Mouse (Mus musculus) naive thymus-derived CD4-positive, alpha-beta T cell, adult 5 months (primary cell): ENCODE results near the gene Rnf43. TPM values are rescaled to one million over a fixed set of nuclear protein-coding genes. Genes with fewer than 3 reads are reported as not detected.

Source experiments
- polyA plus RNA-seq: library from polyadenylated mRNA; unstranded; fragments of 100-300 nt; shearing (Covaris generic); gene quantifications from one replicate; pipeline ENCODE4 v1.2.1, GENCODE M21; 2017

The Rnf43 gene
- 5.7 TPM for polyA plus RNA-seq

DNA sequence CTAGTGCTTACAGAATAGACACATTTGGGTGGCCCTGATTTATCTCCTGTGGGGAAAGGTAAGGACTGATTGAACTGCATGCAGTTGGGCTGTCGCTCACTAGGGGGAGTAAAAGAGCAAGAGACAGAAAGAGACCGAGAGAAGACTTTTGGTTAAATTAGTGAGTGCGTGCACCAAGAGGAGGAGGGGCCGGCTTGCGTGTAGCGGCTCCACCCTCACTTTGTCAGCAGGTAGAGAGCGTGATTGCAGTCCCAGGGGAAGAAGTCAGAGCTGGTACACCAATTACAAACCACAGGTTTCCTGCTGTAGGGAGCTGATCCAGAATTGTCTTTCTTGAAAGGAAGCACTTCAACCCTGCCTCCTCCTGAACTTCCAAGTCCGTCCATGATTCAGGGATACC lies at the start of gene Rnf43:
Gene Rnf43 (plus strand): TSS at position 316 of the 400 bp plus-strand sequence.

DNA sequence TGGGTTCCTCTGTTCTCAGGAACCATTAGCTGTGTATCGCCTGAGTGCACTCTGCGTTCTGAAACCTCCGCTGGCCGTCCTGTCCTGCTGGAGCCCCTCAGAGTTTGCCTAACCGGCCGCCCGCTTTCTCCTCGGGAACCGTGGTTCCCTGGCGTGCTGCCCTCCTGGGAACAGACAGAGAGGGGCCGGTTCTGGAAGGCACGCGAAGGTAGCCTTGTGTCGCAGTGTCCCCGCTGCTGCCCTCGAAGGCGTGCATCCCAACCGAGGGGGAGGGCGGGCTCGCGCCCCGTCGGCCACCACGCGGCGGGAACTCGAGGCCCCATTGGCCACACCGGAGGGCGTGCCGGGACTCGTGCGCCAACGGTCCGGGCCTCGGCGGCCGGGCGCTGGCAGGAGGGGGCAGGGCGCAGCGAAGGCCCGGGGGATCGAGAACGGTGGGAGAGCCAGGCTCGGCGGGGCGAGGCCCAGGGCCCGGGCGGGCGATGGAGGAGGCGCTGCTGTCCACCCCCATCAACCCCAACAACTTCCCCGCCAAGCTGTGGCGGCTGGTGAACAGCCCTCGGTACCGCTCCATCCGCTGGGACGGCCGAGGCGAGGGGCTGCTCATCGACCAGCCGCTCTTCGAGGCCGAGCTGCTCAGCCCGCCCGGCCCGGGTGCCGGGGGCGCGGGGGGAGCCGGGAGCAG lies 45.6 kb upstream of the Rnf43 start, which contains the start of gene Hsf5:
Gene Hsf5 (plus strand): TSS at position 375 of the 685 bp plus-strand sequence.

DNA sequence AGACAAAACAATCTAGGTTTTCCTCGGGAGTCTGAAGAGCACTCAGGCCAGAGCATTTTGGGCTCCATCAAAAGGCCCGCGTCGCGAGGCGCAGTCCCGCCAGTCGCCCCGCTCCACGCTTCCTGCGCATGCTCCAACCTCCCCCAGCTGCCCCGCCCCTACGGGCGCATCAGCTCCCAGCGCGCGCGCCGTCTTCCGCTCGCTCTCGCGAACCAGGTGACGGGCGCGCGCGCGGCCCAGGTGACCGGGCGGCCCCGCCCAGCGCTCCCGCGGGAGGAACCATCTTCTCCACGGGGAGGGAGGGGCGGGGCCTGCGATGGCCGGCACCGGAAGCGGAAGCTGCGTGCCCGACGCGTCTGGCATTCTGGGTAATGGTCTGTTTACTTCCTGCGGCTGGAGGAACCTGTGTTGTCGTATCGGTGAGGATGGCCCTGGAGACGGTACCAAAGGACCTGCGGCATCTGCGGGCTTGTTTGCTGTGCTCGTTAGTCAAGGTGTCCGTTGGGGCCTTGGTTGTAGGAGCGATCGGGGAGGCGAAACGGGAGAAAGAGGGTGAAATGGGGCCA lies 74.7 kb downstream of the Rnf43 start, which contains the start of gene Supt4a:
Gene Supt4a (plus strand): TSS at position 378 of the 566 bp plus-strand sequence.

DNA sequence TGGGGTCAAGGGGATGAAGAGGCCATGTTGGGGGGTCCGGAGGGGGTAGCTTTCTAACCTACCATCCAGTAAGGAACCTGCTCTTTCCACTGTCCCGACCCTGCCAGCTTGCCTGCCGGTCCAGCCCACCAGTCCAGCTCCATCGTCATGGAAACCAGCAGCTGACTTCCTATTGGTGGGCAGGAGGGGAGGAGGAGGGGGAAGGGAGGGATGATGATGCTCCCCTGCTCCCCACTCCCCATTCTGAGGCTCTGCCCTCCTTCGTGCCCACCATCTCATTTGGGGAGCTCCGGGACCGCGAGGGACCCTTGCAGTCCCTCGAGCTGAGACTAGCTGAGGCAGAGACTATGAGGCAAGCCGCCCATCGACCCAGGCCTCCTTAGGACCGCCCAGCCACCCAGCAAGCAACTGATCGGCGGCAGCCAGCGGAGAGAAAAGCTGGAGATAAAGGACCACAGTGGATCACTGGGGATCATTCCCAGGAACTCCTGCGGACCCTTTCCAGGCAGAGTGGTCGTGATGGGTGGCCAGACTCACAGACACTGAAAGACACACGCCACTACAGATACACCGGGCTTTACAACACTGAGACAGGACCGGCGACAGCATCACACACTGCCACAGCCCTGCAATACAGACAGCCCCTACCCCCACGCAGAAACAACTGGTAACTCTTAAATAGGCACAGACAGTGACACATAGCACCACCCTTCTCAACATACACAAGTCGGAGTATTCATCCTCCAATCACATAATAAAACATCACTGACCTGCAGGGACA lies 98.0 kb downstream of the Rnf43 start, which contains the start of gene Tspoap1:
Gene Tspoap1 (plus strand): TSS at position 241 of the 781 bp plus-strand sequence.

Other genes starting within 250 kb of the Rnf43 start
- gene Gm11492, start 96.1 kb upstream of the Rnf43 start, polyA plus RNA-seq, result not detected
- gene Sept4, start 93.8 kb upstream of the Rnf43 start, polyA plus RNA-seq, result 1.8 TPM
- 25.7 TPM for gene Mtmr4, start 70.6 kb upstream of the Rnf43 start, polyA plus RNA-seq
- gene Hsf5, start 45.6 kb upstream of the Rnf43 start, polyA plus RNA-seq, result not detected
- 506 TPM for gene Supt4a, start 74.8 kb downstream of the Rnf43 start, polyA plus RNA-seq
- 2.3 TPM for gene Tspoap1, start 97.8 kb downstream of the Rnf43 start, polyA plus RNA-seq
- gene Mpo, start 130.9 kb downstream of the Rnf43 start, polyA plus RNA-seq, result not detected
- gene Lpo, start 165.6 kb downstream of the Rnf43 start, polyA plus RNA-seq, result not detected
- 15.7 TPM for gene Mks1, start 190.5 kb downstream of the Rnf43 start, polyA plus RNA-seq
- not detected for gene Epx, start 212.8 kb downstream of the Rnf43 start, polyA plus RNA-seq
- not detected for gene Olfr462, start 229.5 kb downstream of the Rnf43 start, polyA plus RNA-seq
- gene Olfr463, start 234.7 kb downstream of the Rnf43 start, polyA plus RNA-seq, result not detected